Mouse (Mus musculus) lung, embryonic 15.5 days (tissue): Measurements from ENCODE around the gene Fars2. TPM values are rescaled to one million over a fixed set of nuclear protein-coding genes. Genes with fewer than 3 reads are reported as not detected.

Source experiments
- ATAC-seq: fragments of 200-750 bp; cut with Nextera tagmentation; 2 replicates; pipeline ENCODE4 v1.8.0; 2017; ENCODE audit warnings: moderate number of reproducible peaks, borderline replicate concordance; ENCODE audit not compliant: low FRiP score, low TSS enrichment; ENCODE audit errors: extremely low read depth
- H3K27ac ChIP-seq: fragments of 300-500 bp; sonication (generic); 2 replicates; pipeline ENCODE4 v1.5.1; 2015; ENCODE audit warnings: moderate library complexity, mild to moderate bottlenecking, inconsistent platforms
- H3K27me3 ChIP-seq: fragments of 300-500 bp; sonication (generic); 2 replicates; pipeline ENCODE4 v1.6.1; 2015; ENCODE audit warnings: inconsistent platforms
- H3K36me3 ChIP-seq: fragments of 300-500 bp; sonication (generic); 2 replicates; pipeline ENCODE4 v1.6.1; 2015; ENCODE audit warnings: inconsistent platforms
- H3K4me1 ChIP-seq: fragments of 300-500 bp; sonication (generic); 2 replicates; pipeline ENCODE4 v1.6.1; 2015; ENCODE audit warnings: inconsistent platforms
- H3K4me2 ChIP-seq: fragments of 300-500 bp; sonication (generic); 2 replicates; pipeline ENCODE4 v1.6.1; 2015; ENCODE audit warnings: inconsistent platforms, mild to moderate bottlenecking, moderate library complexity
- H3K4me3 ChIP-seq: fragments of 300-500 bp; sonication (generic); 2 replicates; pipeline ENCODE4 v1.5.1; 2015; ENCODE audit warnings: mild to moderate bottlenecking, inconsistent platforms
- H3K9ac ChIP-seq: fragments of 300-500 bp; sonication (generic); 2 replicates; pipeline ENCODE4 v1.6.1; 2015; ENCODE audit warnings: inconsistent platforms
- H3K9me3 ChIP-seq: fragments of 300-500 bp; sonication (generic); 2 replicates; pipeline ENCODE4 v1.6.1; 2016; ENCODE audit warnings: inconsistent platforms
- WGBS: fragments of 180-500 bp; shearing (Covaris S2); methylation state at CpG from one replicate; pipeline ENCODE4 v1.1.7; 2015; 5-methylcytosine and 5-hydroxymethylcytosine counted together
- polyA plus RNA-seq: library from polyadenylated mRNA; unstranded; fragments of >200 nt; fragmentation: Nextera tagmentation; extraction: Ambion mirVana; gene quantifications from 2 replicates; pipeline ENCODE4 v1.2.1, GENCODE M21; 2015

Gene Fars2
- polyA plus RNA-seq, 1 experiment from 2014 or later = 37.3 TPM

GRCm38 (mm10) chr13:36612785-36613750 is 495.9 kb downstream of the Fars2 start:
- no peak overlapping the region for H3K27ac ChIP-seq
- H3K27me3 ChIP-seq = no peaks in the 10 kb centered on the region
- no peak for ATAC-seq
- H3K36me3 ChIP-seq = no peaks in the 10 kb centered on the region
- H3K9ac ChIP-seq = no peak overlapping the region
- no peaks in the 10 kb centered on the region for H3K9me3 ChIP-seq
- no peaks in the 10 kb centered on the region for H3K4me1 ChIP-seq
- no peak overlapping the region for H3K4me3 ChIP-seq
- WGBS = 61% methylated on average over 23 of the region's 23 CpGs
- no peak overlapping the region for H3K4me2 ChIP-seq

GRCm38 (mm10) chr13:36620498-36621332 is 503.5 kb downstream of the Fars2 start:
- no peaks in the 10 kb centered on the region for H3K4me1 ChIP-seq
- H3K27me3 ChIP-seq = no peaks in the 10 kb centered on the region
- ATAC-seq = no peak
- no peaks in the 10 kb centered on the region for H3K36me3 ChIP-seq
- no peak overlapping the region for H3K4me3 ChIP-seq
- H3K27ac ChIP-seq = no peak overlapping the region
- no peaks in the 10 kb centered on the region for H3K9me3 ChIP-seq
- H3K9ac ChIP-seq = no peak overlapping the region
- no peak overlapping the region for H3K4me2 ChIP-seq
- 74% methylated on average over 10 of the region's 10 CpGs for WGBS

- Histone ChIP-seq H3K27ac (no peak overlapping the region), H3K36me3 (no peaks in the 10 kb centered on the region), H3K9me3 (no peaks in the 10 kb centered on the region), H3K4me2 (no peak overlapping the region), H3K27me3 (no peaks in the 10 kb centered on the region), H3K4me3 (no peak overlapping the region), H3K9ac (no peak overlapping the region), H3K4me1 (no peaks in the 10 kb centered on the region)
- WGBS = 76% methylated on average over 1 of the region's 1 CpGs
- ATAC-seq = no peak
These were observed 504.1 kb downstream of the Fars2 start for GRCm38 (mm10) chr13:36621333-36621659.

- no peak overlapping the region for H3K4me3 ChIP-seq
- no peak overlapping the region for H3K9ac ChIP-seq
- H3K27ac ChIP-seq = no peak overlapping the region
- ATAC-seq = no peak
- H3K4me2 ChIP-seq = no peak overlapping the region
- no peaks in the 10 kb centered on the region for H3K36me3 ChIP-seq
- no peaks in the 10 kb centered on the region for H3K9me3 ChIP-seq
- H3K4me1 ChIP-seq = no peaks in the 10 kb centered on the region
- no peaks in the 10 kb centered on the region for H3K27me3 ChIP-seq
- WGBS = 31% methylated on average over 1 of the region's 1 CpGs
These were observed 506.3 kb downstream of the Fars2 start for GRCm38 (mm10) chr13:36623556-36623955.

GRCm38 (mm10) chr13:36629154-36629553 is 511.9 kb downstream of the Fars2 start:
- Histone ChIP-seq H3K9ac (no peak overlapping the region), H3K4me1 (no peaks in the 10 kb centered on the region), H3K4me2 (no peak overlapping the region), H3K4me3 (no peak overlapping the region), H3K9me3 (no peaks in the 10 kb centered on the region; the same call in 1 of the 2 replicates), H3K27me3 (no peaks in the 10 kb centered on the region), H3K27ac (no peak overlapping the region), H3K36me3 (no peaks in the 10 kb centered on the region)
- 50% methylated on average over 1 of the region's 1 CpGs for WGBS
- ATAC-seq = no peak

GRCm38 (mm10) chr13:36648257-36648656 is 531.0 kb downstream of the Fars2 start:
- Histone ChIP-seq H3K9me3 (no peaks in the 10 kb centered on the region), H3K36me3 (no peaks in the 10 kb centered on the region), H3K27ac (no peak overlapping the region), H3K27me3 (no peaks in the 10 kb centered on the region), H3K9ac (no peak overlapping the region), H3K4me3 (no peak overlapping the region), H3K4me2 (no peak overlapping the region), H3K4me1 (no peaks in the 10 kb centered on the region)
- no peak for ATAC-seq
- 27% methylated on average over 7 of the region's 7 CpGs for WGBS

- H3K9ac ChIP-seq = no peak overlapping the region
- no peaks in the 10 kb centered on the region for H3K9me3 ChIP-seq
- no peaks in the 10 kb centered on the region for H3K27me3 ChIP-seq
- 68% methylated on average over 3 of the region's 3 CpGs for WGBS
- H3K36me3 ChIP-seq = no peaks in the 10 kb centered on the region
- H3K4me2 ChIP-seq = no peak overlapping the region
- H3K4me3 ChIP-seq = no peak overlapping the region
- no peak overlapping the region for H3K27ac ChIP-seq
- ATAC-seq = no peak
- H3K4me1 ChIP-seq = no peaks in the 10 kb centered on the region
These were observed 537.0 kb downstream of the Fars2 start for GRCm38 (mm10) chr13:36654251-36654650.

GRCm38 (mm10) chr13:36679345-36679744 is 562.1 kb downstream of the Fars2 start:
- Histone ChIP-seq H3K4me2 (no peak overlapping the region), H3K9ac (no peak overlapping the region), H3K9me3 (no peaks in the 10 kb centered on the region), H3K4me1 (no peaks in the 10 kb centered on the region), H3K27ac (no peak overlapping the region), H3K27me3 (no peaks in the 10 kb centered on the region), H3K4me3 (no peak overlapping the region), H3K36me3 (no peaks in the 10 kb centered on the region)
- WGBS = 50% methylated on average over 1 of the region's 1 CpGs
- ATAC-seq = no peak

- H3K36me3 ChIP-seq = no peaks in the 10 kb centered on the region
- no peak overlapping the region for H3K4me3 ChIP-seq
- no peaks in the 10 kb centered on the region for H3K4me1 ChIP-seq
- H3K9me3 ChIP-seq = no peaks in the 10 kb centered on the region
- no peaks in the 10 kb centered on the region for H3K27me3 ChIP-seq
- H3K27ac ChIP-seq = no peak overlapping the region
- 84% methylated on average over 8 of the region's 8 CpGs for WGBS
- H3K9ac ChIP-seq = no peak overlapping the region
- H3K4me2 ChIP-seq = no peak overlapping the region
- ATAC-seq = no peak
These were observed 563.6 kb downstream of the Fars2 start for GRCm38 (mm10) chr13:36680690-36681355.

GRCm38 (mm10) chr13:36683581-36683980 is 566.4 kb downstream of the Fars2 start:
- Histone ChIP-seq H3K9ac (no peak overlapping the region), H3K27ac (no peak overlapping the region), H3K4me2 (no peak overlapping the region), H3K4me3 (no peak overlapping the region), H3K27me3 (no peaks in the 10 kb centered on the region), H3K9me3 (no peaks in the 10 kb centered on the region), H3K4me1 (no peaks in the 10 kb centered on the region), H3K36me3 (no peaks in the 10 kb centered on the region)
- 43% methylated on average over 4 of the region's 4 CpGs for WGBS
- no peak for ATAC-seq

GRCm38 (mm10) chr13:36695516-36696201 is 578.4 kb downstream of the Fars2 start:
- ATAC-seq = no peak
- 41% methylated on average over 7 of the region's 7 CpGs for WGBS

More at GRCm38 (mm10) chr13:36695516-36696201, 578.4 kb downstream of the Fars2 start:
- Histone ChIP-seq H3K4me1 (no peaks in the 10 kb centered on the region), H3K4me2 (no peak overlapping the region), H3K9ac (no peak overlapping the region), H3K9me3 (no peaks in the 10 kb centered on the region), H3K4me3 (no peak overlapping the region), H3K27me3 (no peaks in the 10 kb centered on the region), H3K27ac (no peak overlapping the region), H3K36me3 (no peaks in the 10 kb centered on the region)
